Mouse (Mus musculus): ENCODE measurements around the gene Nosip.
"Not testable (repeated sequence)": the region's sequence is repeated elsewhere in the genome, so short reads cannot be mapped to it uniquely, and the experiment has no call there.

Gene Nosip

GRCm38 (mm10) chr7:45090251-45090977, 28.2 kb downstream of the Nosip start:
- DNase-seq (ENCODE audit: low spot score in 2 of 2), result peak in 1 of 2 experiments; percentile 57

GRCm38 (mm10) chr7:45091001-45091990, 29.1 kb downstream of the Nosip start:
- no peak for DNase-seq (ENCODE audit: low spot score in 2 of 2)

GRCm38 (mm10) chr7:45092048-45092447, 29.8 kb downstream of the Nosip start, which contains the start of gene Rcn3:
Rcn3 (minus strand) TSS chr7:45092221.
- DNase-seq (ENCODE audit: low spot score in 2 of 2), result peak; percentile 66 to 73

- no peak for DNase-seq (ENCODE audit: low spot score in 2 of 2)
These were observed 30.7 kb downstream of the Nosip start for GRCm38 (mm10) chr7:45092828-45093515.

GRCm38 (mm10) chr7:45093516-45093905, 31.3 kb downstream of the Nosip start:
- no peak for DNase-seq (ENCODE audit: low spot score in 2 of 2)

- no peak for DNase-seq (ENCODE audit: low spot score in 2 of 2)
These were observed 31.9 kb downstream of the Nosip start for GRCm38 (mm10) chr7:45094121-45094520.

GRCm38 (mm10) chr7:45095367-45095766, 33.1 kb downstream of the Nosip start:
- no peak for DNase-seq (ENCODE audit: low spot score in 2 of 2)

- DNase-seq (ENCODE audit: low spot score in 2 of 2), result not testable (repeated sequence)
These were observed 33.7 kb downstream of the Nosip start for GRCm38 (mm10) chr7:45095965-45096364.

GRCm38 (mm10) chr7:45097479-45097878, 35.2 kb downstream of the Nosip start:
- DNase-seq (ENCODE audit: low spot score in 2 of 2), result no peak

GRCm38 (mm10) chr7:45098541-45099240, 36.5 kb downstream of the Nosip start:
- DNase-seq (ENCODE audit: low spot score in 2 of 2), result no peak

GRCm38 (mm10) chr7:45100046-45100445, 37.8 kb downstream of the Nosip start:
- no peak for DNase-seq (ENCODE audit: low spot score in 2 of 2)

- no peak for DNase-seq (ENCODE audit: low spot score in 2 of 2)
These were observed 40.2 kb downstream of the Nosip start for GRCm38 (mm10) chr7:45102441-45102840.

- DNase-seq (ENCODE audit: low spot score in 2 of 2), result no peak
These were observed 40.8 kb downstream of the Nosip start for GRCm38 (mm10) chr7:45102940-45103585.

- no peak for DNase-seq (ENCODE audit: low spot score in 2 of 2)
These were observed 41.5 kb downstream of the Nosip start, which contains the start of gene Fcgrt for GRCm38 (mm10) chr7:45103652-45104180. Fcgrt (minus strand) TSS chr7:45103851.

GRCm38 (mm10) chr7:45104941-45105340, 42.7 kb downstream of the Nosip start:
- DNase-seq (ENCODE audit: low spot score in 2 of 2), result no peak

- no peak for DNase-seq (ENCODE audit: low spot score in 2 of 2)
These were observed 43.3 kb downstream of the Nosip start for GRCm38 (mm10) chr7:45105491-45105890.

GRCm38 (mm10) chr7:45106441-45106840, 44.2 kb downstream of the Nosip start:
- DNase-seq (ENCODE audit: low spot score in 2 of 2), result no peak

GRCm38 (mm10) chr7:45107052-45107645, 44.9 kb downstream of the Nosip start:
- DNase-seq (ENCODE audit: low spot score in 2 of 2), result no peak

GRCm38 (mm10) chr7:45110089-45110488, 47.9 kb downstream of the Nosip start:
- DNase-seq (ENCODE audit: low spot score in 2 of 2), result not testable (repeated sequence)

- DNase-seq (ENCODE audit: low spot score in 2 of 2), result no peak
These were observed 49.7 kb downstream of the Nosip start for GRCm38 (mm10) chr7:45111940-45112339.

Data from spleen, postnatal 4 days (tissue).